Mouse (Mus musculus) ES-Bruce4 (cell line): Measurements from ENCODE around the gene Otop2.

ENCODE experiments used
- CTCF ChIP-seq: IDR thresholded peaks from one replicate; pipeline ENCODE4 v1.8.1; 2011; ENCODE audit warnings: low read depth, low read length
- POLR2A ChIP-seq: IDR thresholded peaks from one replicate; pipeline ENCODE4 v1.8.1; 2011; ENCODE audit warnings: low read length; ENCODE audit not compliant: insufficient read depth

DNA sequence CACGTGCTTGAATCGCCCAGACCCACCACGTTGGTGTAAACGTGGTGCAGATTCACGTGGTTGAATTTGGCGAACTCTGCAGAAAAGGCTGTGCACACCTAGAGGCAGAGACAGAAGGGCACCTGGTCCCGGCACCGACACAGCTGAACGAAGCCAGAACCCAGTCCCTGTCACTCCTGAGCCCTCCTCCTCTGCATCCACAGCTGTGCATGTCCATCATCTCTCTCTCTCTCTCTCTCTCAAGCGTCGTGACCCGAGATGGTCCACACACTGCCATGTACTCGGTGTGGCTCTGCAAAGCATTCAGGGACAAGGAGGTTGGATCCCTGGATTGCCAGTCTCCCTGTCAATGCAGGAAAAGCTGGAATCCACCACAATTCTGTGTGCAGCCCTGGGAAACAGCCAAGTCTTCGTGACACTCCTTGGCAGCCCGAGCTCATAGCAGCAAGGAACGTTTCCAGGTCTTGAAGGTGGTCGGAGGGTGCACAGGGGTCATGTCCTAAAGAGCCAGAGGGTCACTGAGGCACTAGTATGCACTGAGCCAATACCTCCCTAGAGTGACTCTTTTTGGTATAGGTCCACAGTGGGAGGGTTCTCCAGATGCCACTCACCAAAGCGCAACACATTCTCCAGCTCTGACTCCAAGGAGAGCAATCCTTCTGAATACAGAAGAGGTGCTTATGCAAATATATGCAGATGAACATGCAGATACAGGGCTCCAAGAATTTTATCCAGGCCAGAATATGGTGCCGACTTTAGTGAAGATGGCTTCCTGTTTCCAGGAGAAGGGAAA lies 20.6 kb upstream of the Otop2 start:
- no peak for TF ChIP-seq POLR2A
- no peak for TF ChIP-seq CTCF
